Mouse (Mus musculus): ENCODE measurements at regions not wholly inside any gene's neighbourhood (a gene's known extent, or its start where the extent isn't known, plus 50 kb on each side); places are given as distances from the start of the nearest gene placed in this dataset.
"Not testable (repeated sequence)": the region's sequence is repeated elsewhere in the genome, so short reads cannot be mapped to it uniquely, and the experiment has no call there.

GRCm38 (mm10) chr3:38268226-38268625 is 216.4 kb downstream of the Ankrd50 start:
- no peak for DNase-seq (ENCODE audit: low spot score)
- H3K36me3 ChIP-seq = no peaks in the 10 kb centered on the region
- 96% methylated on average over 7 of the region's 7 CpGs for WGBS

GRCm38 (mm10) chr3:38263261-38264141 is 221.1 kb downstream of the Ankrd50 start:
- Histone ChIP-seq H3K4me1 (replicated peaks) (peaks cover 33% of the 10 kb centered on the region), H3K9me3 (peaks cover 3% of the 10 kb centered on the region; the same call in 1 of the 2 replicates), H3K27ac (peak overlapping the region; percentile 66), H3K27me3 (ENCODE audit: insufficient read depth, poor library complexity, severe bottlenecking) (no peaks in the 10 kb centered on the region), H3K36me3 (no peaks in the 10 kb centered on the region), H3K4me3 (no peak overlapping the region)
- WGBS = 44% methylated on average over 16 of the region's 16 CpGs
- peak; percentile 42 for DNase-seq (ENCODE audit: low spot score)

More at GRCm38 (mm10) chr3:38268226-38268625, 216.4 kb downstream of the Ankrd50 start:
- Histone ChIP-seq H3K9me3 (peaks cover 3% of the 10 kb centered on the region; the same call in 1 of the 2 replicates), H3K4me3 (no peak overlapping the region), H3K27me3 (ENCODE audit: insufficient read depth, poor library complexity, severe bottlenecking) (no peaks in the 10 kb centered on the region), H3K27ac (no peak overlapping the region), H3K4me1 (replicated peaks) (peaks cover 15% of the 10 kb centered on the region)

GRCm38 (mm10) chr3:38261326-38262075 is 223.1 kb downstream of the Ankrd50 start:
- Histone ChIP-seq H3K27ac (peak overlapping the region; percentile 66; the same call in 1 of the 2 replicates), H3K27me3 (ENCODE audit: insufficient read depth, poor library complexity, severe bottlenecking) (no peaks in the 10 kb centered on the region), H3K36me3 (no peaks in the 10 kb centered on the region), H3K4me3 (no peak overlapping the region), H3K9me3 (peaks cover 3% of the 10 kb centered on the region; the same call in 1 of the 2 replicates), H3K4me1 (replicated peaks) (peaks cover 49% of the 10 kb centered on the region)
- WGBS = 63% methylated on average over 11 of the region's 11 CpGs
- DNase-seq (ENCODE audit: low spot score) = no peak

GRCm38 (mm10) chr3:38259223-38259622 is 225.4 kb downstream of the Ankrd50 start:
- 97% methylated on average over 8 of the region's 8 CpGs for WGBS
- H3K9me3 ChIP-seq; H3K27me3 ChIP-seq (ENCODE audit: insufficient read depth, poor library complexity, severe bottlenecking); H3K4me3 ChIP-seq; H3K27ac ChIP-seq; H3K36me3 ChIP-seq; DNase-seq (ENCODE audit: low spot score): not testable (repeated sequence)
- H3K4me1 ChIP-seq (replicated peaks) = peaks cover 48% of the 10 kb centered on the region

- Histone ChIP-seq H3K36me3 (no peaks in the 10 kb centered on the region), H3K27ac (peak overlapping the region; percentile 69), H3K9me3 (no peaks in the 10 kb centered on the region), H3K4me1 (replicated peaks) (peaks cover 34% of the 10 kb centered on the region), H3K4me3 (no peak overlapping the region), H3K27me3 (ENCODE audit: insufficient read depth, poor library complexity, severe bottlenecking) (no peaks in the 10 kb centered on the region)
- 74% methylated on average over 14 of the region's 14 CpGs for WGBS
- DNase-seq (ENCODE audit: low spot score) = no peak
These were observed 226.8 kb downstream of the Ankrd50 start for GRCm38 (mm10) chr3:38257843-38258290.

- no peaks in the 10 kb centered on the region for H3K27me3 ChIP-seq (ENCODE audit: insufficient read depth, poor library complexity, severe bottlenecking)
- peak overlapping the region; percentile 69 for H3K27ac ChIP-seq
- no peaks in the 10 kb centered on the region for H3K9me3 ChIP-seq
- H3K4me3 ChIP-seq = no peak overlapping the region
- peaks cover 28% of the 10 kb centered on the region for H3K4me1 ChIP-seq (replicated peaks)
- no peak for DNase-seq (ENCODE audit: low spot score)
- no peaks in the 10 kb centered on the region for H3K36me3 ChIP-seq
- 52% methylated on average over 14 of the region's 14 CpGs for WGBS
These were observed 227.4 kb downstream of the Ankrd50 start for GRCm38 (mm10) chr3:38257076-38257842.

- Histone ChIP-seq H3K36me3 (no peaks in the 10 kb centered on the region), H3K27me3 (ENCODE audit: insufficient read depth, poor library complexity, severe bottlenecking) (no peaks in the 10 kb centered on the region), H3K4me3 (no peak overlapping the region), H3K4me1 (replicated peaks) (peaks cover 17% of the 10 kb centered on the region), H3K27ac (no peak overlapping the region), H3K9me3 (no peaks in the 10 kb centered on the region)
- 11% methylated on average over 2 of the region's 2 CpGs for WGBS
- peak; percentile 47 for DNase-seq (ENCODE audit: low spot score)
These were observed 229.0 kb downstream of the Ankrd50 start for GRCm38 (mm10) chr3:38255674-38256073.

GRCm38 (mm10) chr3:38254896-38255295 is 229.7 kb downstream of the Ankrd50 start:
- Histone ChIP-seq H3K4me3 (no peak overlapping the region), H3K27me3 (ENCODE audit: insufficient read depth, poor library complexity, severe bottlenecking) (no peaks in the 10 kb centered on the region), H3K27ac (no peak overlapping the region), H3K4me1 (replicated peaks) (peaks cover 17% of the 10 kb centered on the region), H3K36me3 (no peaks in the 10 kb centered on the region), H3K9me3 (no peaks in the 10 kb centered on the region)
- 98% methylated on average over 2 of the region's 2 CpGs for WGBS
- no peak for DNase-seq (ENCODE audit: low spot score)

- no peak overlapping the region for H3K27ac ChIP-seq
- no peaks in the 10 kb centered on the region for H3K9me3 ChIP-seq
- 82% methylated on average over 2 of the region's 2 CpGs for WGBS
- no peak overlapping the region for H3K4me3 ChIP-seq
- DNase-seq (ENCODE audit: low spot score) = no peak
- H3K27me3 ChIP-seq (ENCODE audit: insufficient read depth, poor library complexity, severe bottlenecking) = no peaks in the 10 kb centered on the region
- peaks cover 2% of the 10 kb centered on the region for H3K4me1 ChIP-seq (replicated peaks)
- H3K36me3 ChIP-seq = no peaks in the 10 kb centered on the region
These were observed 233.1 kb downstream of the Ankrd50 start for GRCm38 (mm10) chr3:38251592-38251991.

- WGBS = 80% methylated on average over 5 of the region's 5 CpGs
These were observed 234.1 kb downstream of the Ankrd50 start for GRCm38 (mm10) chr3:38250552-38250951.

GRCm38 (mm10) chr3:38248941-38249340 is 235.7 kb downstream of the Ankrd50 start:
- Histone ChIP-seq H3K9me3 (no peaks in the 10 kb centered on the region), H3K36me3 (no peaks in the 10 kb centered on the region), H3K4me1 (replicated peaks) (no peaks in the 10 kb centered on the region), H3K4me3 (no peak overlapping the region), H3K27ac (no peak overlapping the region), H3K27me3 (ENCODE audit: insufficient read depth, poor library complexity, severe bottlenecking) (no peaks in the 10 kb centered on the region)
- WGBS = 90% methylated on average over 1 of the region's 1 CpGs
- no peak for DNase-seq (ENCODE audit: low spot score)

More at GRCm38 (mm10) chr3:38250552-38250951, 234.1 kb downstream of the Ankrd50 start:
- H3K27ac ChIP-seq = no peak overlapping the region
- no peaks in the 10 kb centered on the region for H3K36me3 ChIP-seq
- no peaks in the 10 kb centered on the region for H3K27me3 ChIP-seq (ENCODE audit: insufficient read depth, poor library complexity, severe bottlenecking)
- H3K9me3 ChIP-seq = no peaks in the 10 kb centered on the region
- no peak for DNase-seq (ENCODE audit: low spot score)
- H3K4me3 ChIP-seq = no peak overlapping the region
- H3K4me1 ChIP-seq (replicated peaks) = no peaks in the 10 kb centered on the region

GRCm38 (mm10) chr3:38246439-38246838 is 238.2 kb downstream of the Ankrd50 start:
- no peaks in the 10 kb centered on the region for H3K27me3 ChIP-seq (ENCODE audit: insufficient read depth, poor library complexity, severe bottlenecking)
- no peaks in the 10 kb centered on the region for H3K9me3 ChIP-seq
- WGBS = 94% methylated on average over 2 of the region's 2 CpGs
- H3K4me1 ChIP-seq (replicated peaks) = no peaks in the 10 kb centered on the region
- no peak for DNase-seq (ENCODE audit: low spot score)
- H3K4me3 ChIP-seq = no peak overlapping the region
- H3K36me3 ChIP-seq = no peaks in the 10 kb centered on the region
- no peak overlapping the region for H3K27ac ChIP-seq
